Mouse (Mus musculus) hindbrain, postnatal 0 days (tissue): ENCODE data around the gene D8Ertd738e. TPM values are rescaled to one million over a fixed set of nuclear protein-coding genes. Genes with fewer than 3 reads are reported as not detected.

Experiments
- ATAC-seq: fragments of 200-750 bp; cut with Nextera tagmentation; 2 replicates; pipeline ENCODE4 v1.8.0; 2017; ENCODE audit warnings: mild to moderate bottlenecking, moderate TSS enrichment, moderate library complexity
- DNase-seq: peaks from one replicate; pipeline ENCODE4 v3.0.0-alpha.2; 2015; ENCODE audit warnings: low spot score
- H3K27ac ChIP-seq: fragments of 300-500 bp; sonication (generic); 2 replicates; pipeline ENCODE4 v1.5.1; 2014; ENCODE audit warnings: mild to moderate bottlenecking
- H3K27me3 ChIP-seq: fragments of 300-500 bp; sonication (generic); 2 replicates; pipeline ENCODE4 v1.6.1; 2014; ENCODE audit warnings: low read length, mixed read lengths; ENCODE audit not compliant: insufficient read depth
- H3K36me3 ChIP-seq: fragments of 300-500 bp; sonication (generic); 2 replicates; pipeline ENCODE4 v1.6.1; 2014; ENCODE audit warnings: low read length, mixed read lengths; ENCODE audit not compliant: insufficient read depth
- H3K4me1 ChIP-seq: fragments of 300-500 bp; sonication (generic); 2 replicates; pipeline ENCODE4 v1.6.1; 2014; ENCODE audit warnings: antibody characterized with exemption, low read length, mixed read lengths; ENCODE audit not compliant: insufficient read depth
- H3K4me2 ChIP-seq: fragments of 300-500 bp; sonication (generic); 2 replicates; pipeline ENCODE4 v1.6.1; 2014; ENCODE audit warnings: low read depth, mild to moderate bottlenecking, low read length, moderate library complexity, mixed read lengths
- H3K4me3 ChIP-seq: fragments of 300-500 bp; sonication (generic); 2 replicates; pipeline ENCODE4 v1.5.1; 2014; ENCODE audit warnings: low read length
- H3K9ac ChIP-seq: fragments of 300-500 bp; sonication (generic); replicated peaks from 2 replicates; pipeline ENCODE4 v1.6.1; 2014; ENCODE audit warnings: mild to moderate bottlenecking, low read length, moderate library complexity, mixed read lengths
- H3K9me3 ChIP-seq: fragments of 300-500 bp; sonication (generic); 2 replicates; pipeline ENCODE4 v1.6.1; 2016; ENCODE audit warnings: low read length, mixed read lengths
- CTCF ChIP-seq: IDR thresholded peaks from 2 replicates; pipeline ENCODE4 v1.5.1; 2016; ENCODE audit warnings: antibody characterized with exemption, control low read depth, low read depth
- WGBS: fragments of 180-500 bp; shearing (Covaris S2); extraction: QIAGEN DNeasy Blood & Tissue Kit; methylation state at CpG from one replicate; pipeline ENCODE4 v1.1.7; 2014; 5-methylcytosine and 5-hydroxymethylcytosine counted together
- polyA plus RNA-seq: library from polyadenylated mRNA; unstranded; fragments of >200 nt; fragmentation: Nextera tagmentation; extraction: Ambion mirVana; gene quantifications from 2 replicates; pipeline ENCODE4 v1.2.1, GENCODE M21; 2015
- total RNA-seq: library from RNA; depleted of rRNA; stranded (reverse); fragments of >200 nt; gene quantifications from 2 replicates; pipeline ENCODE4 v1.2.3, GENCODE M21; 2014

The D8Ertd738e gene
- total and polyA plus RNA-seq, 2 experiments from 2014 or later = 69.4 to 318 TPM

DNA sequence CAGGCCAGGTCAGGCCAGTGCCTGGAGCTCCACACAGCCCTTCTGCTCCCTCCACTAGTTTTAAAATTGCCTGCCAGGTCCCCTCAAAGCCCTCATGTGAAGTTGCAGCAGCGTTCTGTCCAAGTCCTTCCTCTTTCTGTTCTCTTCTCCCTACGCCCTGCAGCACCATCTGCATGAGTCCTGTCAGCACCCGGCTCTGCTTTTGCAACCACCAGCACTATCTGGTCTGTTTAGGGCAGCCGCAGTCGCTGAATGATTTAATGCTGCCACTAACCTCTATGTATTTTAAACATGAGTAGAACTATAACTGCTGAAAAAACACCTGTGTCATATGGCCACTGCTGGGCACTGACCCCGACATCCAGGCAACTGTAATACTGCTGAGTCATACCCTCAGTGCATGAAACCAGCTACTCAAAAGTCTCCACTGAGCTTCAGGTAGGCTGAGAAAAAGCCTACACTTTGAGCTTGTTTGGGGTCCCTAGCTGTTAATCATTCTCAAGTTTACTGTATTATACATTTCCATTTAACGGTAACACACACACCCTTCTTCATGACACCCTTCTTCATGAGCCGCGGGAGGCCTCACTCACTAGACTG, 26.9 kb downstream of the D8Ertd738e start:
- Histone ChIP-seq H3K4me2 (no peak overlapping the region), H3K4me3 (no peak overlapping the region), H3K9me3 (no peaks in the 10 kb centered on the region), H3K27ac (no peak overlapping the region), H3K27me3 (no peaks in the 10 kb centered on the region), H3K4me1 (no peaks in the 10 kb centered on the region), H3K9ac (no peak overlapping the region), H3K36me3 (peaks cover 71% of the 10 kb centered on the region)
- no peak for TF ChIP-seq CTCF
- 97% methylated on average over 9 of the region's 9 CpGs for WGBS
- DNase-seq = no peak
- no peak for ATAC-seq

DNA sequence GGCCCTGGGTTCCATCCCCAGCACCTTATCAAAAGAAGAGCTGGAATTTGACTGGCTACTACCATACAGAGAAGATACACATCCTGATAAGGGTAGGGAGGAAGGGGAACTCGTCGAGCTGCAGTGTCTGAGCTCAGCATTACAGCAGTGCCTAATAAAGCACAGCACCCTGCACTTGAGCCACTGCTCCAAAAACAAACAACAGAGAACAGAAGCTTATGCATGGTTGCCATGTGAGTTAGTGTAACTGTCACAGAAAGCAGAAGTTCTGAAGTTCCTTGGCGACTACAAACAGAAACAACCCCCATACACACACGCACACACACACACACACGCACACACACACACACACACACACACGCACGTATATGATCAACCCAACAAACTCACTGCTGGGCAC, 29.4 kb downstream of the D8Ertd738e start:
- Histone ChIP-seq H3K36me3 (peaks cover 69% of the 10 kb centered on the region), H3K9ac (no peak overlapping the region), H3K4me3 (no peak overlapping the region), H3K9me3 (no peaks in the 10 kb centered on the region), H3K27ac (no peak overlapping the region), H3K4me1 (no peaks in the 10 kb centered on the region), H3K4me2 (no peak overlapping the region), H3K27me3 (no peaks in the 10 kb centered on the region)
- no peak for ATAC-seq
- 89% methylated on average over 7 of the region's 7 CpGs for WGBS
- DNase-seq = no peak
- no peak for TF ChIP-seq CTCF

DNA sequence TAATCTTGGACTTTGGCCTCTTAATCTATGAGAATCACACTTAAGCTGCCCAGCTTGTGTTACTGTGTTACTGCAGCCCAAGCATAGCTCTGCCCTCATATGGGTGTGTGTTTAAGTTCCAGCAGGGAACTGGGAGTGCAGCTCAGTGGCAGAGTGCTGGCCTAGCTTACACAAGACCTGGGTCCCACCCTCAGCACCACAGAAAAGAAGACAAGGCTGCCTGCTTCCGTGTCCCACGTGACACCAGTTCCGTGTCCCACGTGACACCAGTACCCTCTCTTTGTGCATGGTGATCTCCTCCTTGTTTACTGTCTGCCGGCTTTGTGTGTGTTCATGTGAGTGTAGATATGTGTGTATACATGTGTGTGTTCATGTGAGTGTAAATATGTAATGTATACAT, 31.4 kb downstream of the D8Ertd738e start:
- Histone ChIP-seq H3K9me3 (no peaks in the 10 kb centered on the region), H3K9ac (no peak overlapping the region), H3K27ac (no peak overlapping the region), H3K4me3 (no peak overlapping the region), H3K27me3 (no peaks in the 10 kb centered on the region), H3K4me2 (no peak overlapping the region), H3K36me3 (peaks cover 70% of the 10 kb centered on the region), H3K4me1 (no peaks in the 10 kb centered on the region)
- WGBS = 94% methylated on average over 5 of the region's 5 CpGs
- no peak for TF ChIP-seq CTCF
- no peak for DNase-seq
- no peak for ATAC-seq

DNA sequence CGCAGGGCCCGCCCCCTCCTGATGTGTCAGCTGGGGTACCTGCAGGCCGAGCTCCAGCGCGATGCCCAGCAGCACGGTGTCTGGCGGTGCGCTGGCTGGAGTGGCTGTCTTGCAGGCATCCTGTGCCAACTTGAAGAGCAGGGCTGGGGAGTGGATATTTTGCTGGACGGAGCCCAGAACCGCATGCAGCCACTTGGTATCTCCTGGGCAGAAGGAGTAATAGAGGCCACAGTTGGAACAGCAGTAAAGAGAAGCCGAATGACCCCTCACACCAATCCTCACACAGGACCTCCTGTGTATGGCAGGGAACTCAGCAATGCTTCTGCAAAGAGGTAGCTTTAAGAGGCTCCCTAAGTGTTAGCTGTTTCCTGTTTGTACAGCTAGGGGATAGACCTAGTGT, 32.3 kb downstream of the D8Ertd738e start:
- 91% methylated on average over 11 of the region's 11 CpGs for WGBS
- TF ChIP-seq CTCF = no peak
- ATAC-seq = no peak

DNA sequence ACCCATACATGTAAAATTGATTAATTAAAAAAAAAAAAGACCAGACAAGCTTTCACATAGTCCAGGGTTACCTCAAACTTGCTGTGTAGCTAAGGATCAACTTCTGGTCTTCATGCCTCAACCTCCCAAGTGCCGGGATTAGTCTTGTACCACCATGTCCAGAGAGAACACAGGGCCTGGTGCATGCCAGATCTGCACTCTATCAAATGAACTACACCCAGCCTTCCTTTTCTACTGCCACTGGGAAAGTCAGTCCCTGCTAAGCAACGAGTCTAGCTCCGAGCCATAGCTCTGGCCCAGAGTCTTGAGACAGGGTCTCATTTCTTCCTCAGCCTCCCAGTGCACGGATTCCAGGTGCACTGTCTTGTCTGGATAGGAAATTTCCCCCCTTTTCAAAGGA, 36.2 kb downstream of the D8Ertd738e start:
- Histone ChIP-seq H3K4me3 (no peak overlapping the region), H3K4me2 (no peak overlapping the region), H3K9ac (no peak overlapping the region), H3K36me3 (peaks cover 73% of the 10 kb centered on the region), H3K4me1 (0 out of 2 replicates have a peak, but pooled peaks cover 6% of the 10 kb centered on the region), H3K9me3 (no peaks in the 10 kb centered on the region), H3K27ac (no peak overlapping the region), H3K27me3 (no peaks in the 10 kb centered on the region)
- ATAC-seq = no peak
- no peak for TF ChIP-seq CTCF
- DNase-seq = no peak
- WGBS = 92% methylated on average over 4 of the region's 4 CpGs

More for the DNA sequence above, 32.3 kb downstream of the D8Ertd738e start:
- Histone ChIP-seq H3K4me3 (no peak overlapping the region), H3K9ac (no peak overlapping the region), H3K4me2 (no peak overlapping the region), H3K27me3 (no peaks in the 10 kb centered on the region), H3K36me3 (peaks cover 73% of the 10 kb centered on the region), H3K4me1 (no peaks in the 10 kb centered on the region), H3K9me3 (no peaks in the 10 kb centered on the region), H3K27ac (no peak overlapping the region)
- no peak for DNase-seq

DNA sequence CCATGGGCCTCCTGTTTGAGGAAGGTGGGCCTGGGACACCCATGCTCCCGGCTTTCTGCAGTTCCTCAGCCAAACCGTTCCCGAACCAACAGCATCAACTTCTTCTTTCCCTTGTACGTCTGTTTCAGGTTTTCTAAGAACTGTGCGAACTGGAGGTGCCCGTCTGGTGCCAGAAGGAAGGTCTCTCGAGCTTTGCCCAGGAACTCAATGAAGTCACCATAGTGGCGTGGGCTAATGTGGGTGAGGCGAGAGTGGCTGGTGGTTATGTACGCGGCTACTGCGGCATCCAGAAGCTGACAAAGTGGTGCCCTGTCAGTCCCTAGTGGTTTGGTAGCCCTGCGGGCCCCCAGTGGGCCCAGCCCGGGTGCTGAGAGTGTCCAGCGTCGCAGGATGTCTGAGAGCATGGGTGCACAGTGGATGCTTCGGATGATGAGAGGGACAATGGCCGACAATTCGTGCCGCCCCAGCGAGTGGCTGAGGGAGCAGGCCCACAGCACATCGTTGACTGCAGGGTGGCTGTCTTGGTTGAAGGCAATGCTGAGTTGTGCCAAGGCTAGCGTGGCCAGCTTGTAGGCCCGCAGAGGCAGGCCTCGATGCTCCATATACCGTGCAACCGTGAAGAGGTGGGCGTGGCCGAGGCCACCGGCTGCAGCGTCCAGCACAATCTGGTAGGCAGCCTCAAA, 37.5 kb downstream of the D8Ertd738e start:
- no peak for TF ChIP-seq CTCF
- WGBS = 88% methylated on average over 31 of the region's 31 CpGs

DNA sequence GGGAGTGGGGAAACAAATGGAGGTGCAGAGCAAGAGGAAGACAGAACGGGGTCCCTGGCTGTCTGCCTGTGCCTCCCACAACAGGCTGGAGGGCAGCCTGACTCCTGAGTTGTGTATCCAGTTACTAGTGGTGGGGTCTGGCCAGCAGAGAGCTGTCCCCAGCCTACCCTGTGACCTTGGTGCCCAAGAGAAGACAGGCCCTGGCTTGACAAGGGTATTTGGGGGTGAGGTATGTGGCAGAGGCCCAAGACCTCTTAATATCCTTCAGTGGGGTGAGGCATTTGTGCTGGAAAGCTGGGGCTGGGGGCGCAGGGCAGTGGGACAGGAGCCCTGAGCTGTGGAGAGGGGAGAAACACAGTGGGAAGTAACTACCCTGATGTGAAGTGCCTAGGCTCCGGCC, 38.3 kb downstream of the D8Ertd738e start:
- Histone ChIP-seq H3K27me3 (no peaks in the 10 kb centered on the region), H3K9me3 (no peaks in the 10 kb centered on the region), H3K36me3 (peaks cover 53% of the 10 kb centered on the region), H3K27ac (no peak overlapping the region), H3K4me1 (peaks cover 11% of the 10 kb centered on the region; the same call in 1 of the 2 replicates), H3K4me2 (no peak overlapping the region), H3K9ac (no peak overlapping the region), H3K4me3 (no peak overlapping the region)
- TF ChIP-seq CTCF = no peak
- DNase-seq (no peak), ATAC-seq (no peak)
- 84% methylated on average over 3 of the region's 3 CpGs for WGBS

More for the DNA sequence above, 37.5 kb downstream of the D8Ertd738e start:
- H3K4me1 ChIP-seq = peaks cover 11% of the 10 kb centered on the region; the same call in 1 of the 2 replicates
- H3K4me3 ChIP-seq = no peak overlapping the region
- ATAC-seq (no peak), DNase-seq (no peak)
- H3K4me2 ChIP-seq = no peak overlapping the region
- no peak overlapping the region for H3K27ac ChIP-seq
- H3K27me3 ChIP-seq = no peaks in the 10 kb centered on the region
- H3K36me3 ChIP-seq = peaks cover 61% of the 10 kb centered on the region
- H3K9me3 ChIP-seq = no peaks in the 10 kb centered on the region
- no peak overlapping the region for H3K9ac ChIP-seq
